ENCODE assay signal across 10 mouse cellular contexts in genomic region chr4:135002091-135002925, GRCm38 (mm10).
DNase-seq lines count a peak whose midpoint lies in the region; ATAC-seq and TF ChIP-seq lines count a peak whose summit lies in the region.
"Had no signal": no experiment of that assay in that cellular context is flagged by ENCODE, and none has a peak within 500 bp of the region (broad histone marks: within the 10 kb centered on the region; RNA-seq: fewer than 3 reads in every experiment).

No protein-coding gene starts in this region.

- DNase-seq in intestine, embryonic 14.5 days (ENCODE audit: low spot score), result no peak
- DNase-seq in brain, adult 2 months (ENCODE audit: low read depth, low spot score), result peak; percentile 65
- no peak for DNase-seq in heart, embryonic 10.5 days (ENCODE audit: low spot score)
- peak; percentile 72 for DNase-seq in limb, embryonic 11.5 days (ENCODE audit: low spot score)
- no peak for DNase-seq in gastrocnemius, adult 2 months
- DNase-seq in spleen, postnatal 4 days (ENCODE audit: low spot score in 2 of 2), result no peak
- DNase-seq in adrenal gland, postnatal 14 days, result no peak
- DNase-seq: cerebellum, postnatal 25 days had no signal

- H3K4me2 ChIP-seq in intestine, embryonic 14.5 days (ENCODE audit: low read length), result peak overlapping the region; percentile 12; the same call in 1 of the 2 replicates
- H3K4me2 ChIP-seq in intestine, postnatal 0 days (replicated peaks; ENCODE audit: low read depth), result no peak overlapping the region
- H3K4me2 ChIP-seq in limb, embryonic 11.5 days (ENCODE audit: low read depth, severe bottlenecking), result no peak overlapping the region

- H3K27me3 ChIP-seq in intestine, embryonic 14.5 days (replicated peaks; ENCODE audit: control insufficient read depth, insufficient read depth, low read length), result no peaks in the 10 kb centered on the region
- no peaks in the 10 kb centered on the region for H3K27me3 ChIP-seq in intestine, postnatal 0 days (replicated peaks; ENCODE audit: control insufficient read depth, insufficient read depth, low read length)
- H3K27me3 ChIP-seq in heart, embryonic 10.5 days (ENCODE audit: insufficient read depth, poor library complexity, severe bottlenecking), result no peaks in the 10 kb centered on the region
- H3K27me3 ChIP-seq in limb, embryonic 11.5 days (ENCODE audit: control insufficient read depth, insufficient read depth, low read length), result no peaks in the 10 kb centered on the region

- no peak for ATAC-seq in intestine, embryonic 14.5 days (replicated peaks; ENCODE audit: low FRiP score, low TSS enrichment, low read depth)
- no peak for ATAC-seq in intestine, postnatal 0 days
- ATAC-seq in limb, embryonic 11.5 days (ENCODE audit: insufficient number of reproducible peaks, low FRiP score, low TSS enrichment, low read depth), result 0 out of 2 replicates have a peak, but pooled peaks have one; percentile 68

- H3K9ac ChIP-seq in intestine, embryonic 14.5 days (ENCODE audit: low read length), result no peak overlapping the region
- H3K9ac ChIP-seq in intestine, postnatal 0 days (ENCODE audit: low read depth, low read length), result no peak overlapping the region
- no peak overlapping the region for H3K9ac ChIP-seq in limb, embryonic 11.5 days (ENCODE audit: low read length)

- no peaks in the 10 kb centered on the region for H3K9me3 ChIP-seq in intestine, embryonic 14.5 days (ENCODE audit: control insufficient read depth, low read length)
- no peaks in the 10 kb centered on the region for H3K9me3 ChIP-seq in intestine, postnatal 0 days (ENCODE audit: control insufficient read depth)
- H3K9me3 ChIP-seq in heart, embryonic 10.5 days, result no peaks in the 10 kb centered on the region
- H3K9me3 ChIP-seq in limb, embryonic 11.5 days (ENCODE audit: control insufficient read depth, low read length), result no peaks in the 10 kb centered on the region

- intact Hi-C loops in gastrocnemius, adult 2 months (cut with DNase I), result no loop called here

- H3K27ac ChIP-seq in intestine, embryonic 14.5 days (ENCODE audit: low read depth), result peak overlapping the region; percentile 54; the same call in 1 of the 2 replicates
- no peak overlapping the region for H3K27ac ChIP-seq in intestine, postnatal 0 days (ENCODE audit: low read depth, low read length)
- H3K27ac ChIP-seq in heart, embryonic 10.5 days, result peak overlapping the region; percentile 82
- H3K27ac ChIP-seq in limb, embryonic 11.5 days (replicated peaks; ENCODE audit: low read depth, low read length), result peak overlapping the region; percentile 66
- H3K27ac ChIP-seq in gastrocnemius, adult 2 months, result no peak overlapping the region

- no peaks in the 10 kb centered on the region for H3K36me3 ChIP-seq in intestine, embryonic 14.5 days (ENCODE audit: control insufficient read depth, insufficient read depth, low read length)
- H3K36me3 ChIP-seq in intestine, postnatal 0 days (ENCODE audit: control insufficient read depth, insufficient read depth), result no peaks in the 10 kb centered on the region
- H3K36me3 ChIP-seq in heart, embryonic 10.5 days, result no peaks in the 10 kb centered on the region
- no peaks in the 10 kb centered on the region for H3K36me3 ChIP-seq in limb, embryonic 11.5 days (ENCODE audit: control insufficient read depth, insufficient read depth, low read length)

- H3K4me1 ChIP-seq in intestine, embryonic 14.5 days (replicated peaks; ENCODE audit: control insufficient read depth, insufficient read depth, low read length), result peaks cover 9% of the 10 kb centered on the region
- no peaks in the 10 kb centered on the region for H3K4me1 ChIP-seq in intestine, postnatal 0 days (replicated peaks; ENCODE audit: control insufficient read depth, insufficient read depth, low read length)
- H3K4me1 ChIP-seq in heart, embryonic 10.5 days, result peaks cover 16% of the 10 kb centered on the region
- H3K4me1 ChIP-seq in limb, embryonic 11.5 days (ENCODE audit: control insufficient read depth, insufficient read depth, low read length), result peaks cover 7% of the 10 kb centered on the region

- TF ChIP-seq CTCF in intestine, postnatal 0 days (IDR thresholded peaks at IDR 0.05; ENCODE audit: low read depth), result no peak
- TF ChIP-seq CTCF in gastrocnemius, adult 2 months (IDR thresholded peaks at IDR 0.05), result no peak

- H3K4me3 ChIP-seq in intestine, embryonic 14.5 days (ENCODE audit: low read depth, low read length), result no peak overlapping the region
- H3K4me3 ChIP-seq in intestine, postnatal 0 days (ENCODE audit: low read depth, low read length), result no peak overlapping the region
- no peak overlapping the region for H3K4me3 ChIP-seq in heart, embryonic 10.5 days
- no peak overlapping the region for H3K4me3 ChIP-seq in limb, embryonic 11.5 days (ENCODE audit: low read depth, low read length)
- no peak overlapping the region for H3K4me3 ChIP-seq in gastrocnemius, adult 2 months
- H3K4me3 ChIP-seq: myocyte had no signal

- 32% methylated on average over 16 of the region's 16 CpGs for WGBS in intestine, embryonic 14.5 days
- 40% methylated on average over 16 of the region's 16 CpGs for WGBS in intestine, postnatal 0 days
- WGBS in heart, embryonic 10.5 days, result 36% methylated on average over 16 of the region's 16 CpGs
- 32% methylated on average over 16 of the region's 16 CpGs for WGBS in limb, embryonic 11.5 days

Comparison
In these comparisons a context has a peak if more than half of its experiments do, and no peak if none do; other contexts are left out.
1. H3K27ac ChIP-seq: peak in intestine, embryonic 14.5 days (single experiment), heart, embryonic 10.5 days (single experiment) and limb, embryonic 11.5 days (single experiment); none in intestine, postnatal 0 days (single experiment) and gastrocnemius, adult 2 months (single experiment).
2. DNase-seq: peak in brain, adult 2 months (single experiment) and limb, embryonic 11.5 days (single experiment); none in intestine, embryonic 14.5 days (single experiment), heart, embryonic 10.5 days (single experiment), gastrocnemius, adult 2 months (single experiment), spleen, postnatal 4 days (0 of 2) and adrenal gland, postnatal 14 days (single experiment).